Mouse (Mus musculus): ENCODE measurements around the gene Coq5.
A peak's percentile ranks its signal among the peaks of the same experiment; 100 is the strongest.

- TF ChIP-seq EP300 (IDR thresholded peaks at IDR 0.05; ENCODE audit: low read depth in 1 of 2, low read length in 2 of 2) (0 out of 4 replicates have a peak, but pooled peaks of 1 of the 2 experiments have one; percentile 4), CTCF (IDR thresholded peaks at IDR 0.05 in 2 of 3, conservative IDR thresholded peaks at IDR 0.05 in 1 of 3; ENCODE audit: control insufficient read depth in 1 of 3, insufficient read depth in 1 of 3, low read depth in 2 of 3, low read length in 3 of 3, poor library complexity in 1 of 3, severe bottlenecking in 1 of 3) (no peak), ZKSCAN1 (IDR thresholded peaks at IDR 0.05; ENCODE audit: low read depth, low read length) (0 out of 2 replicates have a peak, but pooled peaks have one; percentile 45), TCF12 (IDR thresholded peaks at IDR 0.05; ENCODE audit: low read depth, low read length) (peak; percentile 38; the same call in 1 of the 2 replicates), POLR2A (IDR thresholded peaks at IDR 0.05; ENCODE audit: control insufficient read depth in 1 of 2, insufficient read depth in 1 of 2, low read depth in 1 of 2, low read length in 2 of 2, poor library complexity in 1 of 2) (peak; percentile 64 to 95), MAX (IDR thresholded peaks at IDR 0.05; ENCODE audit: low read length) (peak; percentile 73), RCOR1 (IDR thresholded peaks at IDR 0.05; ENCODE audit: low read depth, low read length) (peak; percentile 40; the same call in 1 of the 2 replicates), NRF1 (IDR thresholded peaks at IDR 0.05; ENCODE audit: insufficient read depth, low read depth, low read length, poor library complexity, severe bottlenecking) (peak; percentile 86), CHD2 (IDR thresholded peaks at IDR 0.05; ENCODE audit: low read length) (no peak), USF1 (IDR thresholded peaks at IDR 0.05; ENCODE audit: low read depth, low read length) (no peak), GATA1 (IDR thresholded peaks at IDR 0.05; ENCODE audit: low read depth, low read length) (no peak), TAL1 (IDR thresholded peaks at IDR 0.05; ENCODE audit: low read length) (no peak), NELFE (IDR thresholded peaks at IDR 0.05; ENCODE audit: low read depth, low read length) (peak; percentile 94)
Measured at GRCm38 (mm10) chr5:115237803-115238728, 41.4 kb upstream of the Coq5 start.

Measured in MEL (cell line).